Mouse (Mus musculus) stomach, embryonic 15.5 days (tissue): ENCODE measurements around the gene Ndfip2. TPM values are rescaled to one million over a fixed set of nuclear protein-coding genes. Genes with fewer than 3 reads are reported as not detected.

Experiments
- ATAC-seq: fragments of 200-750 bp; cut with Nextera tagmentation; 2 replicates; pipeline ENCODE4 v1.8.0; 2017; ENCODE audit warnings: low read depth, moderate number of reproducible peaks, moderate TSS enrichment; ENCODE audit not compliant: insufficient read depth, low FRiP score
- H3K27ac ChIP-seq: fragments of 300-500 bp; sonication (generic); 2 replicates; pipeline ENCODE4 v1.5.1; 2015; ENCODE audit warnings: mild to moderate bottlenecking, inconsistent platforms
- H3K27me3 ChIP-seq: fragments of 300-500 bp; sonication (generic); replicated peaks from 2 replicates; pipeline ENCODE4 v1.6.1; 2015; ENCODE audit warnings: inconsistent platforms
- H3K36me3 ChIP-seq: fragments of 300-500 bp; sonication (generic); 2 replicates; pipeline ENCODE4 v1.6.1; 2015; ENCODE audit warnings: inconsistent platforms
- H3K4me1 ChIP-seq: fragments of 300-500 bp; sonication (generic); 2 replicates; pipeline ENCODE4 v1.6.1; 2015; ENCODE audit warnings: inconsistent platforms
- H3K4me2 ChIP-seq: fragments of 300-500 bp; sonication (generic); 2 replicates; pipeline ENCODE4 v1.6.1; 2015; ENCODE audit warnings: mild to moderate bottlenecking, inconsistent platforms
- H3K4me3 ChIP-seq: fragments of 300-500 bp; sonication (generic); replicated peaks from 2 replicates; pipeline ENCODE4 v1.5.1; 2015; ENCODE audit warnings: inconsistent platforms
- H3K9ac ChIP-seq: fragments of 300-500 bp; sonication (generic); 2 replicates; pipeline ENCODE4 v1.6.1; 2015; ENCODE audit warnings: inconsistent platforms
- H3K9me3 ChIP-seq: fragments of 300-500 bp; sonication (generic); 2 replicates; pipeline ENCODE4 v1.6.1; 2016; ENCODE audit warnings: inconsistent platforms
- WGBS: fragments of 180-500 bp; shearing (Covaris S2); methylation state at CpG from one replicate; pipeline ENCODE4 v1.1.7; 2015; 5-methylcytosine and 5-hydroxymethylcytosine counted together
- polyA plus RNA-seq: library from polyadenylated mRNA; unstranded; fragments of >200 nt; fragmentation: Nextera tagmentation; extraction: Ambion mirVana; gene quantifications from 2 replicates; pipeline ENCODE4 v1.2.1, GENCODE M21; 2015

The Ndfip2 gene
- polyA plus RNA-seq, 1 experiment from 2014 or later: 79.8 TPM

- WGBS: 23% methylated on average over 7 of the region's 7 CpGs
- H3K4me3 ChIP-seq: no peak overlapping the region
- no peak overlapping the region for H3K9ac ChIP-seq
- H3K36me3 ChIP-seq: no peaks in the 10 kb centered on the region
- no peaks in the 10 kb centered on the region for H3K27me3 ChIP-seq
- H3K9me3 ChIP-seq: no peaks in the 10 kb centered on the region
- 0 out of 2 replicates have a peak overlapping the region, but pooled peaks have one; percentile 1 for H3K4me2 ChIP-seq
- ATAC-seq: no peak
- H3K27ac ChIP-seq: no peak overlapping the region
- H3K4me1 ChIP-seq: no peaks in the 10 kb centered on the region
Measured at GRCm38 (mm10) chr14:105253304-105253703, 5.1 kb upstream of the Ndfip2 start.

DNA sequence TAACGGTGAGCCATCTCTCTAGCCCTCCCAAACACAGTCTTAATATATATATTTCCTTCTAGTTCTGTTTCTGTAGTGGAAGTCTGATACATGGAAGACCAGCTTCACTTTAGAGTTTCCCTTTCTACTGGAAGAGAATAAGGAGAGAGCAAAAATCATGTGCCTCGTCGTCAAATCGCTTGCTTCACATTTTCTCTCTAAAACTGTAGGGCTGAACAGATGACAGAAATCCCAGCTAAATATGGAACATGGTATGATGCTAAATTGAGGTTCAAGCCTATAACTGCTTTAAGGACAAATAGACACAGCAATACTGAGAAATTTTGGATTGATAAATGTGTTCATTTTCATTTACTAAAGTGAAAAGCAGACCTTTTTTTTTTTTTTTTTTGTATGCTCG is 4.0 kb upstream of the Ndfip2 start:
- H3K4me2 ChIP-seq: no peak overlapping the region
- H3K27me3 ChIP-seq: no peaks in the 10 kb centered on the region
- H3K9ac ChIP-seq: no peak overlapping the region
- no peaks in the 10 kb centered on the region for H3K4me1 ChIP-seq
- H3K27ac ChIP-seq: peak overlapping the region; percentile 8; the same call in 1 of the 2 replicates
- H3K4me3 ChIP-seq: no peak overlapping the region
- ATAC-seq: no peak
- 79% methylated on average over 5 of the region's 5 CpGs for WGBS
- H3K36me3 ChIP-seq: no peaks in the 10 kb centered on the region
- H3K9me3 ChIP-seq: no peaks in the 10 kb centered on the region

DNA sequence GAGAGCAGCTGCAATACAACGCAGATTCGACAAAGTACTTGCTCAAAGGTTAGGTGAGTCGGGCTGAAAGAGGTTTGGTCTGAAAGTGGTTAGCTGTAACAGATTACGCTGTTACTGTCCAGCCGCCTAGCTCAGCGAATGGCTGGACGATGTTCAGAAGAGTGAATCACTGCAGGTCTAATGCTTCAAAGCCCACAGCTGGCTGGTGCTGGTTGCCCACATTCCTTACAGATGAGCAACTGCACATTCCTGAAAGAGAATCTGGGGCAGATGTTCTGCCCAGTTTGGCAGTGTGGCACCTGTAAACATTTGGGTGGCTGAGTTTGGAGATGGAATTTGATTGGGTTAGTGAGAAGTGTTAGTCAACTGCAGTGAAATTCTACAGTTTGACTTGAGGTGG is 2.8 kb upstream of the Ndfip2 start:
- Histone ChIP-seq H3K4me2 (no peak overlapping the region), H3K4me1 (no peaks in the 10 kb centered on the region), H3K4me3 (no peak overlapping the region), H3K27me3 (no peaks in the 10 kb centered on the region), H3K9me3 (no peaks in the 10 kb centered on the region), H3K9ac (no peak overlapping the region), H3K27ac (no peak overlapping the region), H3K36me3 (no peaks in the 10 kb centered on the region)
- 77% methylated on average over 7 of the region's 7 CpGs for WGBS
- no peak for ATAC-seq

DNA sequence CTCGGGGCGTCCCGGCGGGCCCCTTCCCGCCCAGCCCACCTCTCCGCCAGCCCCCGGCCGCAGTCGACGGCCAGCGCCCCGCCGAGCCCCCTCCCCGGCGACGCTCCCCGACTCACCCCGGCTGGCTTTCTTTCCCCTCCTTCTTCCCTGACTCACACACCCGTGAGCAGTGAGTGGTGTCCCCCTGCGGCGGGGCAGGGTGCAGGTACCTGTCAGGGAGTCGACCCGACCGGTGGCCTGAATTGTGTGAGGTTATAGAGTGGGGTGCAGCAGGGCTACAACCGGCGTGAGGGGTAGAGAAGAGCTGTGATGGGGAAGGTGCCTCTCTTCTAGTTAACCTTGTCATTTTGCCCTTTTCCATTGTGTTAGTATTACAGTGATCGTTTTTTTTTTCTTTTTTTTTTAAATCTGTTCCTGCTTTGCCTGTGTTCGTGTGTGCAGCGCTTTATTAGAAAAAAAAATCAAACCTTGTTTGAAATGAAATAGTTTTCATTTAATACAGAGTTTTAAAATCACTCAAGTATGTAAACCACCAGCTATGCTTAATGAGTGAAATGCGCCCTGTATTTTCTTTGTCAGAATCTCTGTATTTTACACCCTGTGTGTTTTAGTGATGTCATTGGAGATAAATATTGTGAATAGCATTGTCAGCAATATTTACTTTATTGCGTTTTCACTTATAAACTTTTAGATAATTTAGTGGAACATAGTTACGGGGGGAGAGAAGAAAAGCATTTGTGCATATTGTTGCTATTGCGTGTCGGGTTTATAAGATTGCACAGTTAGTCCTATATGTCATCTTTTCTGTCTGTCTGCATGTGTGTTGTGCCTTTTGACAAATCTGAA is 885 bp downstream of the Ndfip2 start:
- Histone ChIP-seq H3K4me1 (no peaks in the 10 kb centered on the region), H3K9me3 (no peaks in the 10 kb centered on the region), H3K4me3 (peak overlapping the region; percentile 68), H3K27me3 (no peaks in the 10 kb centered on the region), H3K9ac (peak overlapping the region; percentile 77), H3K27ac (peak overlapping the region; percentile 97), H3K4me2 (peak overlapping the region; percentile 73), H3K36me3 (no peaks in the 10 kb centered on the region)
- WGBS: 5% methylated on average over 33 of the region's 34 CpGs
- ATAC-seq: peak; percentile 72

GRCm38 (mm10) chr14:105262923-105263322 is 4.5 kb downstream of the Ndfip2 start:
- no peak overlapping the region for H3K4me2 ChIP-seq

GRCm38 (mm10) chr14:105267095-105267494 is 8.7 kb downstream of the Ndfip2 start:
- Histone ChIP-seq H3K9me3 (no peaks in the 10 kb centered on the region), H3K27ac (no peak overlapping the region), H3K27me3 (no peaks in the 10 kb centered on the region), H3K36me3 (no peaks in the 10 kb centered on the region), H3K9ac (no peak overlapping the region), H3K4me2 (no peak overlapping the region), H3K4me1 (no peaks in the 10 kb centered on the region), H3K4me3 (no peak overlapping the region)
- ATAC-seq: no peak
- 63% methylated on average over 6 of the region's 6 CpGs for WGBS

More at GRCm38 (mm10) chr14:105262923-105263322, 4.5 kb downstream of the Ndfip2 start:
- WGBS: 55% methylated on average over 5 of the region's 5 CpGs
- H3K27me3 ChIP-seq: no peaks in the 10 kb centered on the region
- H3K36me3 ChIP-seq: no peaks in the 10 kb centered on the region
- no peaks in the 10 kb centered on the region for H3K9me3 ChIP-seq
- ATAC-seq: no peak
- H3K4me1 ChIP-seq: no peaks in the 10 kb centered on the region
- H3K27ac ChIP-seq: peak overlapping the region; percentile 51; the same call in 1 of the 2 replicates
- H3K9ac ChIP-seq: no peak overlapping the region
- H3K4me3 ChIP-seq: no peak overlapping the region

- no peak for ATAC-seq
- H3K4me2 ChIP-seq: no peak overlapping the region
Measured at GRCm38 (mm10) chr14:105272030-105272429, 13.7 kb downstream of the Ndfip2 start.

DNA sequence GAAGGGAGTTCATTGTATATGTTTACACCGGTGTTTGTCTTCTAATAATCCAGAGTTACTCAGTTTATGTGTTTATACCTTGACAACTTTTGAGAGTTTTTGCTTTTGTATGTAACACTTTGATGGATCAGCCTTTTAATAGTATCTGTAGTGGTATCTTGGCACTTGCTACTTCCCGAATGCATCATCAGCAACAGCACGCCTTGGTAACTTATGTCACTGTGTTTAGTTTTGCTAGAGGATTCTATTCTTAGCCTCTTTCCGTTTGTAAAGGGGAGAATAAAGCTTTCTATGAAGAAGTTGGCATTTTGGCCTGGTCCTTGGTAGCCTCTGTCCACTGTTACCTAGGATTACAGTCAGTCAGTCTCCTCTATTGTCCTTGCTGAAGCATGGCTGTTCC is 14.2 kb downstream of the Ndfip2 start:
- 73% methylated on average over 4 of the region's 4 CpGs for WGBS
- no peaks in the 10 kb centered on the region for H3K27me3 ChIP-seq
- no peaks in the 10 kb centered on the region for H3K4me1 ChIP-seq
- H3K4me2 ChIP-seq: no peak overlapping the region
- H3K9ac ChIP-seq: no peak overlapping the region
- H3K36me3 ChIP-seq: no peaks in the 10 kb centered on the region
- no peaks in the 10 kb centered on the region for H3K9me3 ChIP-seq
- ATAC-seq: no peak
- no peak overlapping the region for H3K4me3 ChIP-seq
- no peak overlapping the region for H3K27ac ChIP-seq

More at GRCm38 (mm10) chr14:105272030-105272429, 13.7 kb downstream of the Ndfip2 start:
- H3K27me3 ChIP-seq: no peaks in the 10 kb centered on the region
- no peaks in the 10 kb centered on the region for H3K4me1 ChIP-seq
- WGBS: 64% methylated on average over 6 of the region's 6 CpGs
- no peaks in the 10 kb centered on the region for H3K9me3 ChIP-seq
- H3K36me3 ChIP-seq: no peaks in the 10 kb centered on the region
- H3K4me3 ChIP-seq: no peak overlapping the region
- H3K27ac ChIP-seq: no peak overlapping the region
- no peak overlapping the region for H3K9ac ChIP-seq

DNA sequence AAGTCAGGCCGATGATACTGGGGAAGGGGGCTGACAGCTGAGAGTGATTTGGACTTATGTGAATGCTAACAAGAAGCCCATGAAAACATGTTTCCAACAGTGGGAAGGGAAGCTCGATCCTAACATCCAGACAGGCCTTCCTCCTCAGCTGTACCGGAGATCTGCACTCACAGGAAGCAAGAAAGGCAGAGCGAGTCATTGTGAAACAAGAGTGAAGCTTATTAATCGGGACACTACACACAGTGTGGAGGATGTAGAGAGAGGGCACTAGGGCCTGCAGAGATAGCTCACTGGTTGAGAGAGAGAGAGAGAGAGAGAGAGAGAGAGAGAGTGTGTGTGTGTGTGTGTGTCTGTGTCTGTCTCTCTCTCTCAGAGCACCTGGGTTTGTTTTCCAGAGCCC is 16.8 kb downstream of the Ndfip2 start:
- no peak for ATAC-seq
- no peaks in the 10 kb centered on the region for H3K36me3 ChIP-seq
- no peaks in the 10 kb centered on the region for H3K4me1 ChIP-seq
- no peaks in the 10 kb centered on the region for H3K27me3 ChIP-seq
- WGBS: 56% methylated on average over 5 of the region's 5 CpGs
- H3K9me3 ChIP-seq: no peaks in the 10 kb centered on the region
- no peak overlapping the region for H3K9ac ChIP-seq
- H3K27ac ChIP-seq: no peak overlapping the region
- H3K4me3 ChIP-seq: no peak overlapping the region
- H3K4me2 ChIP-seq: no peak overlapping the region

DNA sequence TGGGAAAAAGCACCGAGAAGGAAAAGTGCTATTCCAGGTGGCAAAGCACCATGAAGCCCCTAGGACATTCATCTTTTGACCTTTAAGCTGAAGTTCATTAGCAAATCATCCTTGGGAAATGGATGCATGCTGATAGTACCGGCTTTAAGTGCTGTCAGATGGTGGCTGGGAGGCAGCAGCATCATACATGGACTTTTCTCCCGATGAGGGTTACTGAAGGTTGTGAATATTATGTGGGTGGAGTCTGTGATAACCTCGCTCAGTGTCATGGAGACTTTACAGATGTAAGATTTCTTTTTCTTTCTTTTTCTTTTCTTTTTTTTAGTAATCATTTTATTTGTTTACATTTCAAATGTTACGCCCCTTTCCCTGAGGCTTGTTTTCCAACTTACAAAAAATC is 18.9 kb downstream of the Ndfip2 start:
- Histone ChIP-seq H3K9me3 (no peaks in the 10 kb centered on the region), H3K9ac (no peak overlapping the region), H3K4me2 (no peak overlapping the region), H3K4me3 (no peak overlapping the region), H3K27me3 (no peaks in the 10 kb centered on the region), H3K4me1 (no peaks in the 10 kb centered on the region), H3K27ac (no peak overlapping the region), H3K36me3 (no peaks in the 10 kb centered on the region)
- ATAC-seq: no peak
- WGBS: 67% methylated on average over 5 of the region's 5 CpGs

- ATAC-seq: no peak
- Histone ChIP-seq H3K9ac (no peak overlapping the region), H3K36me3 (no peaks in the 10 kb centered on the region), H3K4me2 (no peak overlapping the region), H3K9me3 (no peaks in the 10 kb centered on the region), H3K27ac (no peak overlapping the region), H3K4me3 (no peak overlapping the region), H3K4me1 (no peaks in the 10 kb centered on the region), H3K27me3 (no peaks in the 10 kb centered on the region)
- 86% methylated on average over 3 of the region's 3 CpGs for WGBS
Measured at GRCm38 (mm10) chr14:105284062-105284461, 25.7 kb downstream of the Ndfip2 start.

- H3K4me1 ChIP-seq: no peaks in the 10 kb centered on the region
- no peak overlapping the region for H3K4me2 ChIP-seq
- H3K9ac ChIP-seq: no peak overlapping the region
- H3K36me3 ChIP-seq: no peaks in the 10 kb centered on the region
- H3K27me3 ChIP-seq: no peaks in the 10 kb centered on the region
- H3K27ac ChIP-seq: no peak overlapping the region
- WGBS: 94% methylated on average over 4 of the region's 4 CpGs
- no peak for ATAC-seq
- H3K9me3 ChIP-seq: no peaks in the 10 kb centered on the region
- H3K4me3 ChIP-seq: no peak overlapping the region
Measured at GRCm38 (mm10) chr14:105287557-105287956, 29.2 kb downstream of the Ndfip2 start.
